Mouse (Mus musculus) heart, embryonic 16.5 days (tissue): ENCODE results near the gene Abr. TPM values are rescaled to one million over a fixed set of nuclear protein-coding genes. Genes with fewer than 3 reads are reported as not detected.
A peak's percentile ranks its signal among the peaks of the same experiment; 100 is the strongest.

ENCODE experiments used
- ATAC-seq: fragments of 200-750 bp; cut with Nextera tagmentation; replicated peaks from 2 replicates; pipeline ENCODE4 v1.8.0; 2017; ENCODE audit warnings: moderate number of reproducible peaks; ENCODE audit not compliant: insufficient read depth, low FRiP score; ENCODE audit errors: extremely low read depth
- H3K27ac ChIP-seq: fragments of 300-500 bp; sonication (generic); 2 replicates; pipeline ENCODE4 v1.5.1; 2014; ENCODE audit warnings: mild to moderate bottlenecking, low read length, control low read depth, moderate library complexity
- H3K27me3 ChIP-seq: fragments of 300-500 bp; sonication (generic); 2 replicates; pipeline ENCODE4 v1.6.1; 2014; ENCODE audit warnings: low read length, mixed read lengths; ENCODE audit not compliant: control insufficient read depth, insufficient read depth
- H3K36me3 ChIP-seq: fragments of 300-500 bp; sonication (generic); 2 replicates; pipeline ENCODE4 v1.6.1; 2014; ENCODE audit not compliant: control insufficient read depth, insufficient read depth
- H3K4me1 ChIP-seq: fragments of 300-500 bp; sonication (generic); 2 replicates; pipeline ENCODE4 v1.6.1; 2014; ENCODE audit warnings: low read length, mixed read lengths; ENCODE audit not compliant: control insufficient read depth, insufficient read depth
- H3K4me2 ChIP-seq: fragments of 300-500 bp; sonication (generic); 2 replicates; pipeline ENCODE4 v1.6.1; 2014; ENCODE audit warnings: low read depth, mild to moderate bottlenecking, control low read depth, low read length
- H3K4me3 ChIP-seq: fragments of 300-500 bp; sonication (generic); 2 replicates; pipeline ENCODE4 v1.5.1; 2014; ENCODE audit warnings: mild to moderate bottlenecking, control low read depth, low read length
- H3K9ac ChIP-seq: fragments of 300-500 bp; sonication (generic); 2 replicates; pipeline ENCODE4 v1.6.1; 2014; ENCODE audit warnings: low read length, control low read depth
- H3K9me3 ChIP-seq: fragments of 300-500 bp; sonication (generic); replicated peaks from 2 replicates; pipeline ENCODE4 v1.6.1; 2016; ENCODE audit warnings: low read length; ENCODE audit not compliant: control insufficient read depth
- WGBS: fragments of 180-500 bp; shearing (Covaris S2); extraction: QIAGEN DNeasy Blood & Tissue Kit; methylation state at CpG from one replicate; pipeline ENCODE4 v1.1.7; 2014; 5-methylcytosine and 5-hydroxymethylcytosine counted together
- polyA plus RNA-seq: library from polyadenylated mRNA; unstranded; fragments of >200 nt; fragmentation: Nextera tagmentation; extraction: Ambion mirVana; gene quantifications from 2 replicates; pipeline ENCODE4 v1.2.1, GENCODE M21; 2015

Abr gene
- polyA plus RNA-seq, 1 experiment from 2014 or later, result 21.0 TPM

DNA sequence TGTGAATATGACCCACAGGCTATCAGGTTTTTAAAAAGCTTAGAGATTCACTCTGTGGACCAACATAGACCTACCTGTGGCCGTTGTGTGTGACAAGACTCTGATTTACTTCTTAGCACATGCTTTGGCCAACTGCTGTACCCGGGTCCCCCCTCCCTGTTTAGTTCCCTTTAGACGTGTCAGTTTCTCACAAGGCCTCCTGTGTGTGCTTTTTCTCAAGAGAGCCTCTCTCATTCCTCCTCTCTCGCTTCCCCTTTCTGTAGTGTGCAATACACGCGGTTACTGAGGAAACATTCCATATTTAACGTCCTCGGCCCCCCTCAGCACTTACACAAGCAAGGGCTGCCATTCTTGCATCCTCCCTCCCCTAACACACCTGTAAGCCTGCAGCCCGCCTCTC is 163.4 kb downstream of the Abr start:
- no peak overlapping the region for H3K4me3 ChIP-seq
- H3K4me2 ChIP-seq, result no peak overlapping the region
- ATAC-seq, result no peak
- H3K9me3 ChIP-seq, result no peaks in the 10 kb centered on the region
- no peak overlapping the region for H3K9ac ChIP-seq
- WGBS, result 77% methylated on average over 9 of the region's 9 CpGs
- H3K27ac ChIP-seq, result no peak overlapping the region
- H3K36me3 ChIP-seq, result peaks cover 29% of the 10 kb centered on the region
- H3K27me3 ChIP-seq, result no peaks in the 10 kb centered on the region
- peaks cover 9% of the 10 kb centered on the region for H3K4me1 ChIP-seq

DNA sequence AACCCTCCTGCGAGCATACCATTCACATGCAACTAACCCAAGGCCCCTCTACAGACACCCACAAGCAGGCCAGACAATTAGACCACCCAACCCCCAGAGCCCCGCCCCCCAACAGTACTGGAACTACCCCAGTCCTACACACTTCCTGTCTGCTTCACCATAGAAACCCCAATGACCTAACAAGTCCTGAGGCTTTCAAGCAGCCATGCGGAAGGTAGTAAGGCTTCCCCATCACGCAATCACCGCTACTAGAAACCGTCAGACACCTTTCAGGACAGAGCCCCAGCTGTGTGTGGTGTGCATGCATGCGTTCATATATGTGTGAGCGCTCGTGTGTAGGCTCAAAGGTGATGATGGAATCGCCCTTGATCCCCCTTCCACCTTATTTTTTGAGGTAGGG is 165.2 kb downstream of the Abr start:
- Histone ChIP-seq H3K27ac (peak overlapping the region; percentile 58), H3K9ac (no peak overlapping the region), H3K9me3 (no peaks in the 10 kb centered on the region), H3K4me2 (no peak overlapping the region), H3K4me3 (no peak overlapping the region), H3K36me3 (peaks cover 23% of the 10 kb centered on the region), H3K4me1 (peaks cover 7% of the 10 kb centered on the region), H3K27me3 (no peaks in the 10 kb centered on the region)
- 74% methylated on average over 10 of the region's 10 CpGs for WGBS
- no peak for ATAC-seq

DNA sequence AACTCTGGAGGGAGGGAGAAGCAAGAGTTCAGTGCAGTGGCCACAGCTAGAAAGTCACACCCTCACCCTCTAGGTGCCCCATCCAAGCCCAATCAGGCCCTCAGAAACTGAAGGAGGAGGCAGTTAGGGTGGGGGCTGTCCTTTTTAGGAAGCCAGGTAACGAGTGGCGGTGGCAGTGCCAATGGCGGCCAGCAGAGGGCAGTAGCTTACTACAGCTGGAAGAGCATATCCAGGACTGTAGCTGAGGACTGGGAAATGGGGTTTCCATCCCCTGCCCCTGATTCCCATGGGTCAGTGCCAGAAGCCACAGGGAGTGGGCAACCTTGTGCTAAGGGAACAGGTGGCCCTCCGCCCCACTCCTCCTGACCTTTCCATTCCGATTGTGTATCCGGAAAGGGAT is 165.9 kb downstream of the Abr start:
- Histone ChIP-seq H3K4me1 (peaks cover 5% of the 10 kb centered on the region), H3K27ac (no peak overlapping the region), H3K4me2 (no peak overlapping the region), H3K4me3 (no peak overlapping the region), H3K9me3 (no peaks in the 10 kb centered on the region), H3K9ac (no peak overlapping the region), H3K36me3 (peaks cover 25% of the 10 kb centered on the region), H3K27me3 (no peaks in the 10 kb centered on the region)
- ATAC-seq, result peak; percentile 35; the same call in 1 of the 2 replicates
- 14% methylated on average over 6 of the region's 6 CpGs for whole genome bisulfite sequencing

DNA sequence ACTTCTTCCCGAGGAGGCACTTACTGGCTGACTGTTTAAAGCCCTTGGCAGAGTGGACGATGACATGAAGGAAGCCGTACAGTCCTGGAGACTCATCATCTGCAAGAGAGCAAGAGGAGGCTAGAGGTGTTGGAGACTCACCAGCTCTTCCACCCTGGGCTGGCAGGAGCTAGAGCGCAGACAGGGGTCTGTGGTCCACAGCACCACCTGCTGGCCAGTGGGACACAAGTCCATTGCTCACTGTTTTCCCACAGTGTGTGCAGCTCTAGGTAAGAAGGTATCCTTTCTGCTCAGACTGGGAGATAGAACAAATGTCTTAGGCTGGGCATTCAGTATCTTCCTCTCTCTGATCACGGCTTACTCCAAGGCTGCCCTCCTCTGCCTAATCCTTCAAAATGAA is 167.6 kb downstream of the Abr start:
- H3K27me3 ChIP-seq, result no peaks in the 10 kb centered on the region
- WGBS, result 43% methylated on average over 5 of the region's 5 CpGs
- H3K4me2 ChIP-seq, result no peak overlapping the region
- no peak overlapping the region for H3K4me3 ChIP-seq
- H3K9me3 ChIP-seq, result no peaks in the 10 kb centered on the region
- H3K9ac ChIP-seq, result no peak overlapping the region
- H3K4me1 ChIP-seq, result peaks cover 5% of the 10 kb centered on the region
- peak; percentile 75 for ATAC-seq
- H3K36me3 ChIP-seq, result peaks cover 24% of the 10 kb centered on the region
- H3K27ac ChIP-seq, result no peak overlapping the region

DNA sequence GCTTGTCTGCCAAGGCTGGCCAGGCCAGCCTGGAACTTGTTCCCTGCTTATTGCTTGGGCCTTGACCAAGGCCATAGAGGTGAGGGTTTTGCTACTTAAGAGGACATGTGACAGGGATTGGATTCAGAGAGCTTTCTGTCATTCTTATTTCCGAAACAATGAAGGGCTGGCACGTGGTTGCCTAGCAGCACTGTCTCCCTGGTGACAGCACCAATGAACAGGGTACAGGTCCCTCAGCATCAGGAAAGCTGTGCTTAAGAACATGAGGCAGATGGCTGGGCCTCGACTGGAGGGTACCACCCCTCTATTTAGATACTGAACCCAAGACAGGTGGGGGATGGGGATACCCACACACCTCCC is 171.9 kb downstream of the Abr start:
- Histone ChIP-seq H3K9ac (no peak overlapping the region), H3K4me1 (peaks cover 3% of the 10 kb centered on the region; the same call in 1 of the 2 replicates), H3K4me2 (no peak overlapping the region), H3K27ac (no peak overlapping the region), H3K36me3 (peaks cover 18% of the 10 kb centered on the region), H3K9me3 (no peaks in the 10 kb centered on the region), H3K27me3 (no peaks in the 10 kb centered on the region), H3K4me3 (no peak overlapping the region)
- no peak for ATAC-seq
- 61% methylated on average over 3 of the region's 3 CpGs for WGBS

DNA sequence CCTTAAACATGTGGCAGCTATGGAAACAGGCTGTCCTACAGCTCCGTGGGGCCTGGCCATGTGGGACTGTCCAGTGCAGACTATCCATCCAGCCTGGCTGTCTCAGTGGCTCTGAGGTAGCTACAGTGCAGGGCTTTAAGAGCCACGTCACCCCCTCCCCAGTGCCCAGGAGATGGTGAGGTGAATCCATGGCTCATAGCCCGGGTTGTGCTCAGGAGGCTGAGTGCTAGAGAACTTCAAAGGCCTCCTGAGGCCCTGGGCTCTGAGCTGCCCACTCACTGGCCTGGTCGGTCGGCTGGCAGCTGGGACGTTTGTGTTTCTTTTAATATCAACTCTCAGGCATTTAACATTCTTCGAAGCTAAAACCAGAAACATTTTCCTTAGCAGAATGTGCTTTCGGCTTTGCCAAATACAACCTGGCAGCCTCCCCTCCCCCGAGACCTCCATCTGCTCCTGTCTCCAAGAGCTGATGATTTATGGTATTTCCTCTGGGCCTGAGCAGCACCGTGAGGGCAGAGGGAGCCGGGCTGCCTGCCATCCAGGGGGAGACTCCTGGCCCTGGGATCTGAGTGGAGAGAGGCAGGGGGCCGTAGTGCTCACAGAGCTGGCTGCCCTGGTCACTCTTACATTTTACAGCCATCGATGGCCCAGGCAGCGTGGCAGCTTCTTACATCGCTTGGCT is 172.5 kb downstream of the Abr start:
- Histone ChIP-seq H3K4me3 (no peak overlapping the region), H3K4me2 (no peak overlapping the region), H3K9me3 (no peaks in the 10 kb centered on the region), H3K27me3 (no peaks in the 10 kb centered on the region), H3K9ac (no peak overlapping the region), H3K27ac (peak overlapping the region; percentile 33; the same call in 1 of the 2 replicates), H3K4me1 (peaks cover 3% of the 10 kb centered on the region; the same call in 1 of the 2 replicates), H3K36me3 (peaks cover 18% of the 10 kb centered on the region)
- 43% methylated on average over 15 of the region's 15 CpGs for WGBS
- ATAC-seq, result peak; percentile 20; the same call in 1 of the 2 replicates

DNA sequence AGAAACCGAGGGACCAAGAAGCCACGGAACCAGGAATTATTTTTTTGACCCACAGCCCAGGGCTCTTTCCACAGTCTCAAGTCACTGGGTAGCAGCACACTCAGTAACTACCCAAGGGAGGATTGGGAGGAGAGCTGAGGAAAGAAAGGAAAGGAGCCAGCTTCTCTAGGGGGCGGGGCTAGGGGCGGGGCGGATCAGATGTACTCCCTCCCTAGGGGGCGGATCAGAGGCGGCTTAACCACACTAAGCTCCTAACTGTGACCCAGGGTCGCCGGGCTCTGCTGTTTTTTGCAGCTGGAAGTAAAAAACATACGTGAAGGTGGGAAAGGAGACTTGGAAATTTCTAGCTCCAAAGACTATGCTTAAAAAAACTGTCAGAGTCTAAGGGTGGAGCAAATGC is 175.9 kb downstream of the Abr start:
- no peak overlapping the region for H3K27ac ChIP-seq
- H3K36me3 ChIP-seq, result peaks cover 3% of the 10 kb centered on the region
- no peaks in the 10 kb centered on the region for H3K9me3 ChIP-seq
- peaks cover 3% of the 10 kb centered on the region; the same call in 1 of the 2 replicates for H3K4me1 ChIP-seq
- no peak overlapping the region for H3K9ac ChIP-seq
- H3K4me2 ChIP-seq, result no peak overlapping the region
- WGBS, result 13% methylated on average over 10 of the region's 10 CpGs
- no peak for ATAC-seq
- no peaks in the 10 kb centered on the region for H3K27me3 ChIP-seq
- no peak overlapping the region for H3K4me3 ChIP-seq

DNA sequence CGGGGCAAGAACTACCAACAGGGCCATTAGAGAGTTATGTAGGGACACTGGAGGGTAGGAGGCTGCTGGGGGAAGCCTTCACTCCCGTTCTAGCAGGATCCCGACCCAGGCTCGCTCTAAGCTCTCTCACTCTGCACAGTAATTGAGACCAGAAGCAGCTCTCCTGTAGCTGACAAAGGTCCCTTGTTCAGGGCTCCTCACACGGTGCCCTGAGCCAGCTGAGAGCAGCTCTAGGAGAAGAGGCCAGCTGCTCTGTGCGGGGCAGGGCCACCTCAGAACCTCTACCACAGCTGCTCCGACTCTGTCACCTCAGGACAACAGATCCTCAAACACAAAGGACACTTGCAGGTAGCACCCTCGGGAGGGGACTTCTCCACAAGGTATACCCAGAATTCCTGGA is 176.7 kb downstream of the Abr start:
- no peak overlapping the region for H3K9ac ChIP-seq
- H3K4me3 ChIP-seq, result no peak overlapping the region
- no peak overlapping the region for H3K4me2 ChIP-seq
- H3K27ac ChIP-seq, result no peak overlapping the region
- H3K4me1 ChIP-seq, result peaks cover 3% of the 10 kb centered on the region; the same call in 1 of the 2 replicates
- H3K9me3 ChIP-seq, result no peaks in the 10 kb centered on the region
- peaks cover 2% of the 10 kb centered on the region for H3K36me3 ChIP-seq
- no peak for ATAC-seq
- 60% methylated on average over 8 of the region's 8 CpGs for WGBS
- H3K27me3 ChIP-seq, result no peaks in the 10 kb centered on the region

DNA sequence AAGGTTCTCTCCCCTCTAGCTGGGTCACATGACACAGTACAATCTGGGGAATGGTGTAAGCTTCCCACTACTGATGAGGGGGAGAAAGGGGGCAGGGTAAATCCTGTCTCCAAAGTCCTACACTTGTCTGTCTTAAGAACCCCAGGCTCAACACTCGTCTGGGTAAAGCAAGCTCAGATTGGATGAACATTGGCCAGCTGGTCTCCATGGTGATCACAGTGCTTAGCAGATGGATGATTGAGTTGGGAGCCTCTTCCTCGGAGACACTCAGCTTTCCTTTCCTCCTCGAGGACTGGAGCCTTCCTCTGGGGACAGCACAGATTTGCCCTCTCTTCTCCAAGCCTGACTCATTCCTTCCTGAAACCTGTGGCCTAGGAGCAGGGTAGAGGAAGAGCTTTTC is 182.4 kb downstream of the Abr start:
- no peak for ATAC-seq
- Histone ChIP-seq H3K27ac (no peak overlapping the region), H3K4me1 (peaks cover 30% of the 10 kb centered on the region), H3K36me3 (no peaks in the 10 kb centered on the region; the same call in 1 of the 2 replicates), H3K4me3 (no peak overlapping the region), H3K27me3 (no peaks in the 10 kb centered on the region), H3K4me2 (no peak overlapping the region), H3K9ac (no peak overlapping the region), H3K9me3 (no peaks in the 10 kb centered on the region)
- WGBS, result 34% methylated on average over 3 of the region's 3 CpGs
